Mouse (Mus musculus) macrophage (primary cell): ENCODE data around the gene Armh2. TPM values are rescaled to one million over a fixed set of nuclear protein-coding genes. Genes with fewer than 3 reads are reported as not detected.
"Not testable (repeated sequence)": the region's sequence is repeated elsewhere in the genome, so short reads cannot be mapped to it uniquely, and the experiment has no call there.

Experiments used
- H3K27ac ChIP-seq: fragments of 350-480 bp; formaldehyde crosslinking; 2 replicates; pipeline ENCODE4 v1.9.0; 2021
- H3K36me3 ChIP-seq: fragments of 350-480 bp; formaldehyde crosslinking; 2 replicates; pipeline ENCODE4 v1.9.0; 2021; ENCODE audit errors: inconsistent target
- H3K4me3 ChIP-seq: fragments of 350-480 bp; formaldehyde crosslinking; 2 replicates; pipeline ENCODE4 v1.9.0; 2021; ENCODE audit errors: inconsistent target
- H3K79me2 ChIP-seq: fragments of 350-480 bp; formaldehyde crosslinking; 2 replicates; pipeline ENCODE4 v1.9.0; 2021; ENCODE audit errors: inconsistent target
- whole genome bisulfite sequencing: methylation state at CpG from one replicate; pipeline ENCODE4 v1.1.7; 2026; ENCODE audit warnings: inconsistent platforms; ENCODE audit not compliant: missing documents; 5-methylcytosine and 5-hydroxymethylcytosine counted together
- polyA plus RNA-seq: library from polyadenylated mRNA; stranded (reverse); fragments of 250-400 nt; gene quantifications from 3 replicates; pipeline ENCODE4 v1.2.4, GENCODE M21; 2018; ENCODE audit warnings: inconsistent platforms

The Armh2 gene
- polyA plus RNA-seq, 1 experiment from 2014 or later: not detected

- 95% methylated on average over 5 of the region's 5 CpGs for WGBS
- no peak overlapping the region for H3K27ac ChIP-seq
- H3K79me2 ChIP-seq: no peaks in the 10 kb centered on the region
- no peak overlapping the region for H3K4me3 ChIP-seq
- H3K36me3 ChIP-seq: no peaks in the 10 kb centered on the region
Measured at GRCm38 (mm10) chr13:24729128-24729527, 11.9 kb upstream of the Armh2 start.

- H3K27ac ChIP-seq: no peak overlapping the region
- no peaks in the 10 kb centered on the region for H3K79me2 ChIP-seq
- 88% methylated on average over 5 of the region's 5 CpGs for WGBS
- H3K36me3 ChIP-seq: no peaks in the 10 kb centered on the region
- no peak overlapping the region for H3K4me3 ChIP-seq
Measured at GRCm38 (mm10) chr13:24734502-24734901, 6.5 kb upstream of the Armh2 start.

- WGBS: 92% methylated on average over 6 of the region's 6 CpGs
- Histone ChIP-seq H3K36me3 (no peaks in the 10 kb centered on the region), H3K79me2 (no peaks in the 10 kb centered on the region), H3K27ac (no peak overlapping the region), H3K4me3 (no peak overlapping the region)
Measured at GRCm38 (mm10) chr13:24735608-24736131, 5.4 kb upstream of the Armh2 start.

GRCm38 (mm10) chr13:24747823-24748222 is 6.8 kb downstream of the Armh2 start:
- WGBS: 89% methylated on average over 3 of the region's 3 CpGs
- H3K27ac ChIP-seq: no peak overlapping the region
- H3K36me3 ChIP-seq: peaks cover 24% of the 10 kb centered on the region; the same call in 1 of the 2 replicates
- no peaks in the 10 kb centered on the region for H3K79me2 ChIP-seq
- no peak overlapping the region for H3K4me3 ChIP-seq

GRCm38 (mm10) chr13:24750807-24751206 is 9.8 kb downstream of the Armh2 start:
- WGBS: 87% methylated on average over 8 of the region's 8 CpGs
- Histone ChIP-seq H3K27ac (no peak overlapping the region), H3K36me3 (peaks cover 40% of the 10 kb centered on the region), H3K79me2 (no peaks in the 10 kb centered on the region; the same call in 1 of the 2 replicates), H3K4me3 (no peak overlapping the region)

- 93% methylated on average over 8 of the region's 8 CpGs for WGBS
- Histone ChIP-seq H3K79me2 (no peaks in the 10 kb centered on the region; the same call in 1 of the 2 replicates), H3K36me3 (peaks cover 45% of the 10 kb centered on the region), H3K27ac (no peak overlapping the region), H3K4me3 (no peak overlapping the region)
Measured at GRCm38 (mm10) chr13:24751396-24751795, 10.4 kb downstream of the Armh2 start.

GRCm38 (mm10) chr13:24756756-24757155 is 15.7 kb downstream of the Armh2 start:
- Histone ChIP-seq H3K79me2 (peaks cover 46% of the 10 kb centered on the region), H3K27ac (no peak overlapping the region), H3K4me3 (no peak overlapping the region), H3K36me3 (peaks cover 39% of the 10 kb centered on the region)
- WGBS: 97% methylated on average over 3 of the region's 3 CpGs

- WGBS: 89% methylated on average over 11 of the region's 12 CpGs
- no peak overlapping the region for H3K27ac ChIP-seq
- no peak overlapping the region for H3K4me3 ChIP-seq
- H3K79me2 ChIP-seq: peaks cover 46% of the 10 kb centered on the region
- H3K36me3 ChIP-seq: peaks cover 30% of the 10 kb centered on the region
Measured at GRCm38 (mm10) chr13:24757820-24758564, 17.0 kb downstream of the Armh2 start.

GRCm38 (mm10) chr13:24759451-24759850 is 18.4 kb downstream of the Armh2 start:
- H3K4me3 ChIP-seq: no peak overlapping the region
- no peak overlapping the region for H3K27ac ChIP-seq
- H3K79me2 ChIP-seq: peaks cover 46% of the 10 kb centered on the region
- WGBS: 95% methylated on average over 10 of the region's 10 CpGs
- peaks cover 18% of the 10 kb centered on the region for H3K36me3 ChIP-seq

- Histone ChIP-seq H3K79me2 (peaks cover 46% of the 10 kb centered on the region), H3K27ac (peak overlapping the region; percentile 47), H3K4me3 (peak overlapping the region; percentile 74), H3K36me3 (peaks cover 15% of the 10 kb centered on the region; the same call in 1 of the 2 replicates)
- 85% methylated on average over 5 of the region's 5 CpGs for WGBS
Measured at GRCm38 (mm10) chr13:24760351-24760870, 19.4 kb downstream of the Armh2 start.

- H3K36me3 ChIP-seq: peaks cover 14% of the 10 kb centered on the region; the same call in 1 of the 2 replicates
- H3K79me2 ChIP-seq: peaks cover 46% of the 10 kb centered on the region
- peak overlapping the region; percentile 47 for H3K27ac ChIP-seq
- H3K4me3 ChIP-seq: peak overlapping the region; percentile 74
- WGBS: 4% methylated on average over 10 of the region's 10 CpGs
Measured at GRCm38 (mm10) chr13:24761083-24761402, 20.0 kb downstream of the Armh2 start.

GRCm38 (mm10) chr13:24761403-24762227 is 20.6 kb downstream of the Armh2 start, which contains the start of gene Gmnn:
Gene Gmnn (minus strand): TSS chr13:24761923.
- peaks cover 9% of the 10 kb centered on the region; the same call in 1 of the 2 replicates for H3K36me3 ChIP-seq
- under 1% methylated on average over 79 of the region's 79 CpGs for WGBS
- peak within 1 kb of the TSS; percentile 74 for H3K4me3 ChIP-seq
- H3K79me2 ChIP-seq: peaks cover 46% of the 10 kb centered on the region
- H3K27ac ChIP-seq: peak within 1 kb of the TSS; percentile 47

GRCm38 (mm10) chr13:24762254-24762653 is 21.2 kb downstream of the Armh2 start:
- peaks cover 2% of the 10 kb centered on the region; the same call in 1 of the 2 replicates for H3K36me3 ChIP-seq
- 14% methylated on average over 4 of the region's 4 CpGs for WGBS
- H3K27ac ChIP-seq: peak overlapping the region; percentile 24; the same call in 1 of the 2 replicates
- peaks cover 40% of the 10 kb centered on the region for H3K79me2 ChIP-seq
- H3K4me3 ChIP-seq: peak overlapping the region; percentile 74

GRCm38 (mm10) chr13:24767809-24768208 is 26.8 kb downstream of the Armh2 start:
- not testable (repeated sequence) for H3K36me3 ChIP-seq, H3K4me3 ChIP-seq, H3K27ac ChIP-seq, H3K79me2 ChIP-seq
- WGBS: 70% methylated on average over 4 of the region's 4 CpGs
